Mouse (Mus musculus) embryonic fibroblast, embryonic 13.5 days (primary cell): ENCODE data around the gene Sh3bp5.

Source experiments
- CTCF ChIP-seq: IDR thresholded peaks from 2 replicates; pipeline ENCODE4 v1.5.1; 2011; ENCODE audit warnings: mild to moderate bottlenecking, control low read depth, low read length, moderate library complexity, borderline replicate concordance; ENCODE audit not compliant: insufficient read depth
- POLR2A ChIP-seq: IDR thresholded peaks from 2 replicates; pipeline ENCODE4 v1.6.1; 2011; ENCODE audit warnings: low read depth, mild to moderate bottlenecking, control low read depth, low read length, moderate library complexity

DNA sequence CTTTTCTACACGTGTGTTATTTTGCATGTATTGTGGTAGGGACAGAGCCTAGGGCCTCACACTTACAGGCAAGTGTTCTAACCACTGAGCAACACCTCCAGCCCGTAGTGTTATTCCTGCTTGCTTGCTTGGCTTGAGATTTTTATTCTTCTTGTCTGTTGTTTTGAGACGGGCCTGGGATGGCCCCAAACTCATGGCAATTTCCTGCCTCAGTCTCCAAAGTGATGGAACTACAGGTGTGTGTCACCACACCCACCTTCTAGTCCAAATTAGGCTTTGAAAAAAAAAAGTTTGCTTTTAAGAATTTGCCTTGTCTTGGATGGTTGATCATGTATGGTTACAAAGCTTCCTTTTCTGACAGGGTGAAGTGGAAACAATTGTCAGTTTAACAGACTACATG is 19.5 kb downstream of the Sh3bp5 start:
- TF ChIP-seq CTCF (no peak), POLR2A (no peak)
